Mouse (Mus musculus): ENCODE results near the gene Clcn6.

Clcn6 gene

DNA sequence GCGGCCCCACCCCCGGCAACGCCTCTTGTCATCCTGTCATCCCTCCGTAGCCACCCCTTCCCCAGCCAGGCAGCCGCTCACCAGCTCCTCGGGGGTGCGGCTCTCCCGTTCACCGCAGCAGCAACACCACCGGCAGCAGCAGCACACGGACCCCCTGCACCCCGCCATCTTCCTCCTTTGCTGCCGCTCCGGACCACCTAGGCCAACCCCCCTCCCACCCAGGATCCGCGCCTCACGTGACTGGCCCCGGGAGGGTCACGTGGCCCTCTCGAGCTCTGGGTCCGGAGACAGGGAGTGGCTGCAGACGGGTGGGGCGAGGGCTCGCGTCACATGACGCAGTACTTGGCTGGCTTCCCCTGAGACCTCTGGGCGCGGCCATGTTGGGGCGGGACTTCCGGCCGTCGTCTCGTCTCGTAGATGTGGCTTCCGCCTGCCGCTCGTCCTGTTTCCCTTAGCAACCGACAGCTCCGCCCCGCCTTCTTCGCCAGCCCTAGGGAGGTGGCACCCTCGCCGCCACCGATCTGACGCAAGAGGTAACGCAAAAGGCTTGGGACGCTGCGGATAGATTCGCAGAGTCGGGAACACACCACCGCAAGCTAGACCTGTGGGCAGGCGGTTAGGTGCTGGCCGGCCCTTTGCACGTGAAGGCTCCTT is at the start of gene Clcn6, which contains the start of gene Mthfr:
TSS of gene Clcn6 (minus strand) at position 222 of the 654 bp plus-strand sequence.
TSS of gene Mthfr (plus strand) at position 478 of the 654 bp plus-strand sequence.
- ATAC-seq (ENCODE audit: insufficient number of reproducible peaks, low FRiP score, low TSS enrichment) = peak; percentile 93

DNA sequence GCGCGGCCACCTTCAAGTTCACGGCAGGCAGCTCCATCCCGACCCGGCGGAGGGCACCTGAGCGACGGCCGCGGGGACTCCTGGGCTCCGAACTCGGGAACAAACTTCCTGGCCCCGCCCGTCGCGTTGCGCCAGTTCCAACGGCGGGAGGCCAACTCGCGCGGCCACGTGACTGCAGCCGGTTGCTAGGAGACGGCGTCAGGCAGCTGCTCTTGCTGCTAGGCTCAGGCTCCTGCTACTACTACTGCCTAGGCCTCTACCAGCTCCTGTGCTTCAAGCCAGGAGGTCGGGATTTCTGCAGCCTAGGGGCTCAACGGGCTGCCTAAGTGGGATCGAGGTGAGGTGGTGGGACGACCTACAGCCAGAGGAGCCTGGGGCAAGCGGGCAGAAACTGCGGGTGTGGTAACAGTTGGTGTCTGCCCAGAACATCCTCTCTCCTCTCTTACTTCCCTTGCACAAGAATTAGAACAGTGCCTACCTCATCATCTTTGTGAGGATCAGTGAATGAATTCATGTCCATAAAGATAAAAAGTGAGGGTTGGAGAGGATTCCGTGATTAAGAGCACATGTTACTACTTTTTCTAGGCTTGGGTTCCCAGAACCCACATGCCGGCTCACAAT is 49.4 kb upstream of the Clcn6 start, which contains the start of gene Agtrap:
TSS of gene Agtrap (minus strand) at position 125 of the 621 bp plus-strand sequence.
- peak; percentile 81 for ATAC-seq (ENCODE audit: insufficient number of reproducible peaks, low FRiP score, low TSS enrichment)

- peak; percentile 21; the same call in 1 of the 2 replicates for ATAC-seq (ENCODE audit: insufficient number of reproducible peaks, low FRiP score, low TSS enrichment)
Measured at GRCm38 (mm10) chr4:148087091-148087906, 48.7 kb upstream of the Clcn6 start.

DNA sequence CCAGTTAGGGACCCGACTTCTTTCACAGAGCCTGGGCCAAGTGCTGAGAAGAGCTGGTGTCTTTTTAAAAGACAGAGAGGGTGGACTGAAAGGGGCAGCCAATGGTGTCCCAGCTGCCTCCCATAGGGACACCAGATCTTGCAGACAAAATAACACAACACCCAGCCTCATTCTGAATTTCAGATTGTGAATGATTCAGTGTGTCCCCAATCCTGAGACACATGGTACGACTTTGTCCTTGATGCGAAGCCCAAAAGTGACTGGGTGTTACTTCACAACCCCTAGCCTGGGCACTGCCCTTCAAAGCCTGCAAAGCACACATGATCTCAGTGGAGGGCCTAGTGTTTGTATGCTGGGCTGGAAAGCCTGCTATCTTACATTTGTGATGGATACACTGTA is 47.3 kb upstream of the Clcn6 start:
- no peak for ATAC-seq (ENCODE audit: insufficient number of reproducible peaks, low FRiP score, low TSS enrichment)

DNA sequence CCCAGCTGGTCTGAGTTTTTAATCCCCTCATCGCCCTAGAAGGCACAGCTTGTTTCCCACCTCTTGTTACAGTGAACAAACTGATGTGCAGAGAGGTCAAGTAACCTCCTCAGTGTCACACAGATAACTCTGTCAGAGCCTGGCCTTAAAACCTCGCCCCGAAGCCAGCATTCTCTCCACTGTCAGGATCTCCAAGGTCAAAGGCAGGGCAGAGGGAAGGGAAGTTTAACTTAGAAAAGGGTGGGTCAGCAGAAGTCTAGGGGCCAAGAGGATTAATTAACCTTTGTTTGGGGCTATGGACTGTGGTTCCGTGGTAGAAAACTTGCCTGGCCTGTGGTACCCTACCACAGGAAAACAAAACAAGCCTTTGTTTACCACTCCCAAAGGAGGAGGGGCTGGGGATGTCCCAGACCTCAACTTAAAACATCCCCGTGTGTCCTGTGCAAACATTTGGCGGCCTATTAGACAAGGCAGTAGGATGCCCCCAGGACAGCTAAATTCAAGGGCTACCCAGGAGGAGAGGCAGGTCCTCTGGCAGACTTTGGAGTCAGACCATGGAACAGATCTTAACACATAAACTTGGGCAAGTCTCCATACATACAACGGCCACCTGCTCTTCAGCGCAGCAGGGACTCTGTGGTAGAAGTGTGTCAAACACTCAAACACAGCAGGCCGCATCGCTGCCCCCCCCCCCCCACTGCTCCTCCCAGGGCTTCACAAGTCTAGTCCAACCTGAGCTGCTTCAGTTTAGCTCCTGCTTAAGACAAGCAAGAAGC is 46.7 kb upstream of the Clcn6 start:
- ATAC-seq (ENCODE audit: insufficient number of reproducible peaks, low FRiP score, low TSS enrichment) = no peak

GRCm38 (mm10) chr4:148084261-148084714 is 45.7 kb upstream of the Clcn6 start:
- no peak for ATAC-seq (ENCODE audit: insufficient number of reproducible peaks, low FRiP score, low TSS enrichment)

- no peak for ATAC-seq (ENCODE audit: insufficient number of reproducible peaks, low FRiP score, low TSS enrichment)
Measured at GRCm38 (mm10) chr4:148083176-148083899, 44.7 kb upstream of the Clcn6 start.

- no peak for ATAC-seq (ENCODE audit: insufficient number of reproducible peaks, low FRiP score, low TSS enrichment)
Measured at GRCm38 (mm10) chr4:148082257-148083044, 43.8 kb upstream of the Clcn6 start.

- ATAC-seq (ENCODE audit: insufficient number of reproducible peaks, low FRiP score, low TSS enrichment) = no peak
Measured at GRCm38 (mm10) chr4:148081201-148081600, 42.6 kb upstream of the Clcn6 start.

GRCm38 (mm10) chr4:148080597-148080973 is 42.0 kb upstream of the Clcn6 start:
- ATAC-seq (ENCODE audit: insufficient number of reproducible peaks, low FRiP score, low TSS enrichment) = peak; percentile 53

DNA sequence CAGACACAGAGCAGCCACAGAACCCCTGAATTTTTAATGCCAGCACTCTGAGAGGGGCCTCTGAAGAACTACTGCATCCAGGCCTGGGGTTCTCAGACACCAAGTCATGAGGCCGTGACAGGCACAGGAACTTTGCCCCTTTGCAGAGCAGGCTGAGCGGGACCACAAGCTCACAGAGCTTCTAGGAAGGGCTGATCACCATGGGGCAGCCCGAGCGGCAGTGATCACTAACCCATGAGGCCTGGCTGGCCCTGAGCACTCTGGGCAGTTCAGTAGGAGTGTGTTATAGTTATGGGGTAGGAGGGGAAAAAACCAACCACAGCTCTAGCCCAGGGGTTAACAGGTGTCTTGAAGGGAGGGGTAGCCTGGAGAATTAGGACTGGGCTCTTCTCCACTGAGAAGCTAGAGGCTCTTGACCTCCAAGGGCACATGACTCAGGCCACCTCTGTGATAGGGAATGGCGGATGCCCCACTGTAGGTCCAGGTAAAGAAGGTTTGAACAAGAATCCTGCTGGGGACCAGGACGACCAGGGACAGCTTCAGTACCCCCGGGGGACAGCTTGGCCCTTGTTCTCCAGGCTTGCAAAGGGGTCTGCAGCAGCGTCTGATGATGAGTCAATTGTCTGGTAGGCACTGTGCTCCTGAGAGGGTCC is 41.4 kb upstream of the Clcn6 start:
- no peak for ATAC-seq (ENCODE audit: insufficient number of reproducible peaks, low FRiP score, low TSS enrichment)

GRCm38 (mm10) chr4:148079212-148079611 is 40.6 kb upstream of the Clcn6 start:
- no peak for ATAC-seq (ENCODE audit: insufficient number of reproducible peaks, low FRiP score, low TSS enrichment)

- ATAC-seq (ENCODE audit: insufficient number of reproducible peaks, low FRiP score, low TSS enrichment) = no peak
Measured at GRCm38 (mm10) chr4:148075881-148076280, 37.3 kb upstream of the Clcn6 start.

GRCm38 (mm10) chr4:148075259-148075658 is 36.6 kb upstream of the Clcn6 start:
- ATAC-seq (ENCODE audit: insufficient number of reproducible peaks, low FRiP score, low TSS enrichment) = no peak

DNA sequence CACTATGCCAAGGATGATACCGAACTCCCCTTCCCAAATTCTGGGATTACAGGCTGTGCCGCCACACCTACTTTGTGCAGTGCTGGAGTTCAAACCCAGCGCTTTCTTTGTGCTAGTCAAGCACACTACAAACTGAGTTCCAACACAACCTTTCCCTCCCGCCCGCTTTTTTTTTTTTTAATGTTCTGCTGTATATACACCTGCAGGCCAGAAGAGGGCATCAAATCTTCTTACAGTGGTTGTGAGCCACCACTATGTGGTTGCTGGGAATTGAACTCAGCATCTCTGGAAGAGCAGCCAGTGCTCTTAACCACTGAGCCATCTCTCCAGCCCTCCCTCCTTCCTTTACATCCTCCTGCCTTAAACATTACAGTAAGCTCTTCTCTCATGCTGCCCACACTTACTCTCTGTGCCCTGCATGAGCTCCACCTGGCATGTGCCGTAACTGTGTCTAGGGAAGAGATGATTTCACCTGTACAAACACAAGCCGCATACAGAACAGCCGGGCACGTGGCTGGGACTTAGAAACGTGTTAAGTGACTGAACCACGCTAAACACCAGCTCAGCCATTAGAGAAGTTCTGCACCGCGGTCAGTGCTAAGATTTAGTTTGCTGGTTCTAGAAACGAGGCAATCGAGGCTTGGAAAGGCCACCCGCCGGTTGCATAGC is 36.0 kb upstream of the Clcn6 start:
- no peak for ATAC-seq (ENCODE audit: insufficient number of reproducible peaks, low FRiP score, low TSS enrichment)

- ATAC-seq (ENCODE audit: insufficient number of reproducible peaks, low FRiP score, low TSS enrichment) = no peak
Measured at GRCm38 (mm10) chr4:148071508-148071907, 32.9 kb upstream of the Clcn6 start.

GRCm38 (mm10) chr4:148069602-148070218 is 31.1 kb upstream of the Clcn6 start:
- no peak for ATAC-seq (ENCODE audit: insufficient number of reproducible peaks, low FRiP score, low TSS enrichment)
